Mouse (Mus musculus) limb, embryonic 10.5 days (tissue): ENCODE data around the gene Tmem88. TPM values are rescaled to one million over a fixed set of nuclear protein-coding genes. Genes with fewer than 3 reads are reported as not detected.

Experiments
- DNase-seq: peaks from one replicate; pipeline ENCODE4 v3.0.0-alpha.2; 2017; ENCODE audit warnings: low spot score
- H3K27ac ChIP-seq: fragments of 300-500 bp; sonication (generic); 2 replicates; pipeline ENCODE4 v1.5.1; 2016; ENCODE audit warnings: mild to moderate bottlenecking
- H3K27me3 ChIP-seq: fragments of 300-500 bp; sonication (generic); 2 replicates; pipeline ENCODE4 v1.6.1; 2016; ENCODE audit warnings: low read depth, mild to moderate bottlenecking; ENCODE audit not compliant: poor library complexity, severe bottlenecking
- H3K36me3 ChIP-seq: fragments of 300-500 bp; sonication (generic); 2 replicates; pipeline ENCODE4 v1.6.1; 2016; ENCODE audit warnings: mild to moderate bottlenecking, moderate library complexity
- H3K4me1 ChIP-seq: fragments of 300-500 bp; sonication (generic); 2 replicates; pipeline ENCODE4 v1.6.1; 2016
- H3K4me3 ChIP-seq: fragments of 300-500 bp; sonication (generic); 2 replicates; pipeline ENCODE4 v1.5.1; 2016; ENCODE audit warnings: mild to moderate bottlenecking, moderate library complexity
- H3K9me3 ChIP-seq: fragments of 300-500 bp; sonication (generic); replicated peaks from 2 replicates; pipeline ENCODE4 v1.6.1; 2016; ENCODE audit warnings: mild to moderate bottlenecking
- WGBS: fragments of 180-500 bp; shearing (Covaris S2); methylation state at CpG from one replicate; pipeline ENCODE4 v1.1.7; 2016; 5-methylcytosine and 5-hydroxymethylcytosine counted together
- polyA plus RNA-seq: library from polyadenylated mRNA; unstranded; fragments of >200 nt; fragmentation: Nextera tagmentation; extraction: Ambion mirVana; gene quantifications from 2 replicates; pipeline ENCODE4 v1.2.1, GENCODE M21; 2016

Gene Tmem88
- polyA plus RNA-seq, 1 experiment from 2014 or later, result 23.0 TPM

DNA sequence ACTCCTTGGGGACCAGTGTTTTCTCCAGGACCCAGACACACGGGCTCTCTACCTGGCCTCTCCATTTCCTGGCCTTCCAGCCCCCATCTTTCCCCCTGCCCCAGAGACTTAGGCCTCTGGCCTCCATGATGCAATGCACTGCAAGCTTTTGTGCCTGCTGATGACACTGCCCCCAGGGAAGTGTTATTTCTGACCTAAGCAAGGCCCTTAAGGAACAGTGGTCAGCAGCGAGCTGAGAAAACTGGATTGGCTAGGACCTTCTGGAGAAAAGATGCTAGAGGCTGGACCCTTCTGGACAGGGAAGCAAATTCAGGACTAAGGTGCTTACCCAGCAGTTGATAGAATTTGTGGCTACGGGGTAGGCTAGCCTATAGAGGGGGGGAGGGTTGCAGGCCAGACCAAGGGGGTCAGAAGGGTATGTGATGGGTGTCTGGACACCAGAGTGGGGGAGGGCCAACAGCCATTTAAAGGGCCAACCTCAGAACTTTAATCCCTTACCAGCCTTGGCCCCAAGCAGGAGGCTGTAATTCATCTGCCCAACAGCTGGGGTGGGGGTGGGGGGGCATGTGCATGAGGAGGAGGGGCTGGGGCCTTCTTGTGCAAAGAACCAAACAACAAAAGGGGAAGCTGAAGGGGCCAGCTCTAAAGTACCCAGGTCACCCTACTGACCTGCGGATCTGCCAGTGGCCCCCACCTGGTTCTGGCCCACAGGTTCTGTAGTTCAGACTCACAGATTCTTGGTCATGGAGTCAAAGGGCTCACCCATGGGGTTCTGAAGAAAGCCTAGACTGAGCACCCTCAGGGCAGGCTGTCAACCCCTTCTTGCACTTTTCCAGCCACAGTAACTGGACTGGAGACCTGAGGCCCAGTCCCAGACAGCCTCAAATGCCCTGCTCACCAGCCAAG is 16.6 kb upstream of the Tmem88 start:
- peak; percentile 72 for DNase-seq
- Histone ChIP-seq H3K36me3 (peaks cover 27% of the 10 kb centered on the region), H3K9me3 (no peaks in the 10 kb centered on the region), H3K27ac (peak overlapping the region; percentile 100), H3K4me1 (peaks cover 90% of the 10 kb centered on the region), H3K4me3 (peak overlapping the region; percentile 87), H3K27me3 (no peaks in the 10 kb centered on the region)
- 5% methylated on average over 4 of the region's 4 CpGs for WGBS

DNA sequence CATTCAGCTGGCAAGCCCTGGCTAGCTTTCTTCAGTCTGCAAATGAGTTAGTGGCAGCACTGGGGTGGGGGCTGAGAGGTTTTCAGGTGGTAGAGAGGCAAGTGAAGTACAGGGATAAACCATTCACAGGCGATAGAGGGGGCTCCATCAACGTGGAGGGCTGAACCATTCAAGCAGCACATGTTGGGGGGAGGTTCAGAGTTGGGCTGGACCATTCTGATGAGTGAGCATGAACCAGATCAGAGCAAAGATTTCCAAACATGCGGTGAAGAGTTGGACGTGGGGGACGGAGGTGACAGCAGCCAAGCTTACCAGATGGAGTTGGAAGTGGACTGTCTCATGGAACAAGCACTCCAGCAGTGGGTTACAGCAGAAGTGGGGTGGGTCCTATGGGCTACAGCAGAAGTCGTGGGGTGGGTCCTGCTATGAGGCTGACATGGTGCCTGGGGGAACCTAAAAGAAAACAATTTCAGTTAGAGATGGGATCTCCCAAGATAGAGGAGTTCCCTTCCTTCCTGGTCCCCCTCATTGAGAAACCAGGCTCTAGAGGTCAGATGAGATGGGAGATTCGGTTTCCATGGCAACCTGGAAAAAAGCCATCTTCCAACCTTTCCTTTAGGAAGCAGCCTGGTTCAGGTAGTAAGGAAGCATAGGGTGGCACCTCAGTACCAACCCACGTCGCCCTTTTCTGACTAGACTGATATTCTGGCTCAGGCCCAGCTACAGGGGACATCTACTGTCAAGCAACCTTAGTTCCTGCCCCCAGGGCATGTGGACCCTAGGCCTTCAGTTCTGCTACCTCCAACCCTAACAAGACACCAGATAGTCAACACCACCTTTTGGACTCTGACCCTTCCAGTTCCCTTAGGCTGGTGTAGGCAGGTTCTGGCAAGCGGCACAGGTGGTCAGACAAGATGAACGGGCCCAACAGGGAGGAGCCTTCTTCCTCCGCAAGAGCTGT is 15.5 kb upstream of the Tmem88 start, which contains the start of gene Kdm6b:
Gene Kdm6b (minus strand): TSS at position 455 of the 961 bp plus-strand sequence.
- Histone ChIP-seq H3K9me3 (no peaks in the 10 kb centered on the region), H3K27me3 (no peaks in the 10 kb centered on the region), H3K4me1 (peaks cover 88% of the 10 kb centered on the region), H3K36me3 (peaks cover 27% of the 10 kb centered on the region), H3K27ac (peak within 1 kb of the TSS; percentile 100), H3K4me3 (peak within 1 kb of the TSS; percentile 87)
- DNase-seq, result peak; percentile 56
- WGBS, result 42% methylated on average over 12 of the region's 12 CpGs

GRCm38 (mm10) chr11:69412548-69412947 is 14.5 kb upstream of the Tmem88 start:
- peaks cover 88% of the 10 kb centered on the region for H3K4me1 ChIP-seq
- 69% methylated on average over 7 of the region's 7 CpGs for WGBS

DNA sequence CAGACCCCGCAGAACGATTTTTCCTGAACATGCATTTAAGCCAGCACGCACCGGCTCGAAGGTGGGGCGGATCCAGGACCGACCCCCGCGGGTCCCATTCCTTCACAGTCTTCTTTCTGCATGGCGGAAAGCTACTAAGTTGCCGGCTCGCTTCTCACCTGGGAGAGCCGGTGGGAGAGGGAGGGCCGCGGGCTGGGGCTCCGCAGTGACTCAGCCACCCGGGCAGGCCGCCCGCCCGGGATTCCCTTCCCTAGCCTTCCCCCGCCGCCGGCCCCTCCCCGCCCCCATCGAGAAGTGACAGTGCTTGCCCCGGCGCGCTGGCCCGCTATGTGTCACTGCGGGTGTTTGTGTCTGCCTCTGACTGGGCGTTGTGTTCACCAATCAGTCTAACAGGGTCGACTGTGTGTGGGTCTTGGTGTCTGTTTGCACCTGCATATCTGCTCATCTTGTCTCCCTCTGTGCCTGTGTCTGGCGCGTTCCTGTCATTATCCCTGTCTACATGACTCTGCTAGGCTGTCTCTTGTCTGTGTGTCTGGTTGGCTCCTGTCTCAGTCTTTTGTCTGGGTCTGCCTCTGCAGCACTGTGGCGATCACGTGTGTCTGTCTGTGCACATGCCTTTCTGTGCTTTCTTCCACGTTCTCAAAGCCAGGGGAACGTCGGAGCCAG is 13.6 kb upstream of the Tmem88 start:
- Histone ChIP-seq H3K36me3 (peaks cover 45% of the 10 kb centered on the region), H3K9me3 (no peaks in the 10 kb centered on the region), H3K4me3 (peak overlapping the region; percentile 87), H3K4me1 (peaks cover 83% of the 10 kb centered on the region), H3K27ac (peak overlapping the region; percentile 89), H3K27me3 (no peaks in the 10 kb centered on the region)
- WGBS, result 1% methylated on average over 39 of the region's 39 CpGs
- peak; percentile 72 for DNase-seq

More at GRCm38 (mm10) chr11:69412548-69412947, 14.5 kb upstream of the Tmem88 start:
- peak overlapping the region; percentile 87 for H3K4me3 ChIP-seq
- no peaks in the 10 kb centered on the region for H3K9me3 ChIP-seq
- no peak for DNase-seq
- peak overlapping the region; percentile 100; the same call in 1 of the 2 replicates for H3K27ac ChIP-seq
- no peaks in the 10 kb centered on the region for H3K27me3 ChIP-seq
- peaks cover 36% of the 10 kb centered on the region for H3K36me3 ChIP-seq

GRCm38 (mm10) chr11:69411073-69411535 is 13.1 kb upstream of the Tmem88 start:
- Histone ChIP-seq H3K9me3 (no peaks in the 10 kb centered on the region), H3K27me3 (no peaks in the 10 kb centered on the region), H3K4me3 (peak overlapping the region; percentile 87), H3K36me3 (peaks cover 51% of the 10 kb centered on the region), H3K27ac (peak overlapping the region; percentile 89), H3K4me1 (peaks cover 77% of the 10 kb centered on the region)
- DNase-seq, result peak; percentile 100
- 0% methylated on average over 26 of the region's 26 CpGs for WGBS

DNA sequence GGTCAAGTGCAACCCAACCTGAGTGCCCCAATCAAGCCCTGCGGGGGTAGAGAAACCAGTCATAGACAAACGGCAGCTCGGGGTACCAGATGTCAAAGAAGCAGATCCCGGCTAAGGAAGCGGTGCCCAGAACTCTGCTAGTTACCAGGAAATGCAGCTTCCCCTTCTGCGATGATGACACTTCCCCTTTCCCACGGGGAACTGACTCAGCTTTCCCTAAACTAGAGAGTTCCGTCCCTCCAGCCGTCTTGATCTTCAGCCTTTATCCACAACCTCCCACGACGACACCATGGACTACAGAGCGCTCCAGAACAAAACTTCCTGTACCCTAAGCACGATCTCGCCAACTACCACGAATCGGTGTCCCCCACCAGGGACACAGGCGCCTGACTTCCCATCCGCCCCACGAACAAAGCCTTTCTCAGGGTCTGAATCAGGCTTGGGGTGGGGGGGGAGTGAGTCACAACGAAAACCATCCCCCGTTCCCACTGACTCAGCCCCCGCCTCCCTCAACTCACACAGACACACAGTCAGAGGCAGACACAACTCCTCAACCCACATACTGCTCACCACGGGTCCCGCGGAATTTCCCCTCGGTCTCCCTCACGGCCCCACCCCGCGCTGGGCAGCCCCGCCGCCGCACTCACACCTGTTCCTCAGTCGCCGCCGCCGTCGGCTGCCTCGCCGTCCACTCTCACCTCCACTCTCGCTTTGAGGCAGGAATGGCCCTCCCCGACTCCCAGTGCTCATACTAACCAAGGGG is 12.5 kb upstream of the Tmem88 start:
- Histone ChIP-seq H3K4me1 (peaks cover 72% of the 10 kb centered on the region), H3K9me3 (no peaks in the 10 kb centered on the region), H3K4me3 (peak overlapping the region; percentile 87), H3K36me3 (peaks cover 57% of the 10 kb centered on the region), H3K27ac (peak overlapping the region; percentile 89), H3K27me3 (no peaks in the 10 kb centered on the region)
- WGBS, result 1% methylated on average over 41 of the region's 41 CpGs
- no peak for DNase-seq

DNA sequence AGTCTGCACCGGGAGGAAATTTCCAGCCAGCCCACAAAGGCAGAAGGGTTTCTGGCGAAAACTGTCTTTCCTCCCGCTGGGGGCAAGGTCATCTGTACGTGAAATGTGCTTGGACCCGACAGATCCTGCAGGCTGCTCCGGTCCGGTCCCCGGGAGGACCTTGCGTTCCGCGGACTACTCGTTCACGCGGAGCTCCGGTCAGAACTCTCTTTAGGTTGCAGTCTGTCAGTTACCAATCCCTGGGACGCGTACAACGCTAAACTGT is 11.9 kb upstream of the Tmem88 start:
- no peak for DNase-seq
- no peaks in the 10 kb centered on the region for H3K27me3 ChIP-seq
- H3K9me3 ChIP-seq, result no peaks in the 10 kb centered on the region
- WGBS, result 0% methylated on average over 18 of the region's 18 CpGs
- H3K27ac ChIP-seq, result peak overlapping the region; percentile 89
- H3K4me1 ChIP-seq, result peaks cover 67% of the 10 kb centered on the region
- H3K36me3 ChIP-seq, result peaks cover 62% of the 10 kb centered on the region
- H3K4me3 ChIP-seq, result peak overlapping the region; percentile 87

GRCm38 (mm10) chr11:69409378-69410044 is 11.5 kb upstream of the Tmem88 start:
- under 1% methylated on average over 46 of the region's 46 CpGs for WGBS
- Histone ChIP-seq H3K4me3 (peak overlapping the region; percentile 87), H3K9me3 (no peaks in the 10 kb centered on the region), H3K27ac (peak overlapping the region; percentile 89), H3K36me3 (peaks cover 67% of the 10 kb centered on the region), H3K4me1 (peaks cover 64% of the 10 kb centered on the region), H3K27me3 (no peaks in the 10 kb centered on the region)
- peak; percentile 89 for DNase-seq

- Histone ChIP-seq H3K4me1 (peaks cover 57% of the 10 kb centered on the region), H3K27ac (peak overlapping the region; percentile 89), H3K36me3 (peaks cover 70% of the 10 kb centered on the region), H3K4me3 (peak overlapping the region; percentile 87), H3K27me3 (no peaks in the 10 kb centered on the region), H3K9me3 (no peaks in the 10 kb centered on the region)
- WGBS, result under 1% methylated on average over 33 of the region's 33 CpGs
- peak; percentile 80 for DNase-seq
Observed at GRCm38 (mm10) chr11:69408541-69409377, 10.7 kb upstream of the Tmem88 start.

DNA sequence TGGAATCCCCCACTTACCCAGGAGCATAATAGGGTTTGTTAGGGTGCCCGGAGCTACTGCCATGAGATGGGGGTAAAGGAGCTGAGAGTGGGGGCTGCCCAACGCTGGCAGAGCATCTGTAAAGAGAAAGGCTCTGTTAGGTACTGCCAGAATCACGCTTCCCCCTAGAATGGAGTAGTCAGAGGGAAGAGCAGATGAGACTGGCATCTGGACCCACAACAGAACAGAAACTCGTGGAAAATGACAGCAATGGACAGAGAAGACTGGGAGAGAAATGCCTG is 9.6 kb upstream of the Tmem88 start:
- peak overlapping the region; percentile 87 for H3K4me3 ChIP-seq
- H3K9me3 ChIP-seq, result no peaks in the 10 kb centered on the region
- no peaks in the 10 kb centered on the region for H3K27me3 ChIP-seq
- H3K4me1 ChIP-seq, result peaks cover 46% of the 10 kb centered on the region
- 88% methylated on average over 4 of the region's 4 CpGs for WGBS
- peaks cover 70% of the 10 kb centered on the region for H3K36me3 ChIP-seq
- DNase-seq, result no peak
- peak overlapping the region; percentile 89; the same call in 1 of the 2 replicates for H3K27ac ChIP-seq
